Mouse (Mus musculus) neural tube, embryonic 14.5 days (tissue): ENCODE results near the gene Tbc1d8b. TPM values are rescaled to one million over a fixed set of nuclear protein-coding genes. Genes with fewer than 3 reads are reported as not detected.

ENCODE experiments used
- ATAC-seq: fragments of 200-750 bp; cut with Nextera tagmentation; 2 replicates; pipeline ENCODE4 v1.8.0; 2017; ENCODE audit warnings: low read depth, mild to moderate bottlenecking, moderate TSS enrichment, moderate library complexity
- H3K27ac ChIP-seq: fragments of 300-500 bp; sonication (generic); 2 replicates; pipeline ENCODE4 v1.5.1; 2014; ENCODE audit warnings: low read depth, mild to moderate bottlenecking, control low read depth, low read length, moderate library complexity, mixed read lengths
- H3K27me3 ChIP-seq: fragments of 300-500 bp; sonication (generic); 2 replicates; pipeline ENCODE4 v1.6.1; 2014; ENCODE audit warnings: low read length; ENCODE audit not compliant: control insufficient read depth, insufficient read depth
- H3K36me3 ChIP-seq: fragments of 300-500 bp; sonication (generic); 2 replicates; pipeline ENCODE4 v1.6.1; 2014; ENCODE audit warnings: low read length, mixed read lengths; ENCODE audit not compliant: control insufficient read depth, insufficient read depth
- H3K4me1 ChIP-seq: fragments of 300-500 bp; sonication (generic); 2 replicates; pipeline ENCODE4 v1.6.1; 2014; ENCODE audit warnings: low read length; ENCODE audit not compliant: control insufficient read depth, insufficient read depth
- H3K4me2 ChIP-seq: fragments of 300-500 bp; sonication (generic); 2 replicates; pipeline ENCODE4 v1.6.1; 2014; ENCODE audit warnings: mild to moderate bottlenecking, low read depth, low read length, control low read depth
- H3K4me3 ChIP-seq: fragments of 300-500 bp; sonication (generic); 2 replicates; pipeline ENCODE4 v1.5.1; 2014; ENCODE audit warnings: low read depth, low read length, control low read depth, mixed read lengths
- H3K9ac ChIP-seq: fragments of 300-500 bp; sonication (generic); replicated peaks from 2 replicates; pipeline ENCODE4 v1.6.1; 2014; ENCODE audit warnings: low read depth, mild to moderate bottlenecking, control low read depth, low read length, mixed read lengths
- H3K9me3 ChIP-seq: fragments of 300-500 bp; sonication (generic); 2 replicates; pipeline ENCODE4 v1.6.1; 2016; ENCODE audit warnings: low read length; ENCODE audit not compliant: control insufficient read depth
- WGBS: fragments of 180-500 bp; shearing (Covaris S2); extraction: QIAGEN DNeasy Blood & Tissue Kit; methylation state at CpG from one replicate; pipeline ENCODE4 v1.1.7; 2014; 5-methylcytosine and 5-hydroxymethylcytosine counted together
- polyA plus RNA-seq: library from polyadenylated mRNA; unstranded; fragments of >200 nt; fragmentation: Nextera tagmentation; extraction: Ambion mirVana; gene quantifications from 2 replicates; pipeline ENCODE4 v1.2.1, GENCODE M21; 2014

The Tbc1d8b gene
- polyA plus RNA-seq, 1 experiment from 2014 or later = 0.46 TPM

DNA sequence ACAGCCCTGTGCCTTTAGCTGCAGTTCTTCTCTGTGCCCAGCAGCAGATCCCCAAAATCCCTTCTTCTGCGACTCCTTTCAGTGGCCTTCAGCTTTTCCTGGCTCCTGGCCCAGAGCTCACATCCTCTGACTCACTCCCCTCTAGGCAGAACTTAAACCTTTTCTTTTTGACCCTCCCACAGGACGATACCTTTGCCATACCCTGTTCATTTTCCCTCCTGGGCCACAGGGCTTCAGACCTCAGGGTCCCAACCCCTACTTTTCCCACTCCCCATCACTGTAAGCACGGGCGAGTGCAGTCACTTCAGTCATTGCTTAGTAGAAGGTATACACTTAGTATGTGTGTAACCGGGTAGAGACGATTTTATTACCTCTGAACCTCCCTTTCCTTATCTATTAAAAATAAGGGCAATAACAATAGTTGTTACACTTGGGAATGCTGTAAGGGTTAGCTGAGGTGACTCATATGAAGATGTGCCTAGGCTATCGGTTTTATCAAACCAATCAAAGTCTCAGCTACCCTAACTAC lies 90.4 kb downstream of the Tbc1d8b start:
- Histone ChIP-seq H3K4me2 (no peak overlapping the region), H3K4me3 (no peak overlapping the region), H3K27ac (no peak overlapping the region), H3K27me3 (no peaks in the 10 kb centered on the region), H3K9ac (no peak overlapping the region), H3K9me3 (no peaks in the 10 kb centered on the region), H3K4me1 (no peaks in the 10 kb centered on the region), H3K36me3 (no peaks in the 10 kb centered on the region)
- ATAC-seq = no peak
- 72% methylated on average over 7 of the region's 7 CpGs for WGBS

DNA sequence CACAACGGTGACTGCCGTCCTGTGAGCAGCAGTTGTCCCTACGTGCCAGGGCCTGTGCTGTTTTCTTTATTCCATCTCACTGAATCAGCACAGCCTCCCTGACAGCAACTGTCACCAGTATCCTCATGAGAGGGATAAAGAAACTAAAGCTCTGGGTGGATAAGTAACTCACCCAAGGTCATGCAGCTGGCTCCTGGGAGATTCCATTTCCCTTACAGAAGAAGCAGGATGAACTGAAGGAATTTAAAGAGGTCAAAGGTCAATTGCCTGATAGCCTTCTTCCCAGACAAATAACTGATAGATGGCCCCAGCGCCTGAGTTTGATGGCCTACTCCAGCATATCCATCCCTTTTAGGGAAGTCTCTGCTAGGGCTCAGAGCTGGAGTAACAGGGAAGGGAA lies 92.6 kb downstream of the Tbc1d8b start:
- no peak overlapping the region for H3K4me3 ChIP-seq
- H3K36me3 ChIP-seq = no peaks in the 10 kb centered on the region
- no peak for ATAC-seq
- WGBS = 37% methylated on average over 4 of the region's 4 CpGs
- no peaks in the 10 kb centered on the region for H3K27me3 ChIP-seq
- H3K27ac ChIP-seq = no peak overlapping the region
- no peaks in the 10 kb centered on the region for H3K9me3 ChIP-seq
- no peaks in the 10 kb centered on the region for H3K4me1 ChIP-seq
- no peak overlapping the region for H3K9ac ChIP-seq
- H3K4me2 ChIP-seq = no peak overlapping the region

DNA sequence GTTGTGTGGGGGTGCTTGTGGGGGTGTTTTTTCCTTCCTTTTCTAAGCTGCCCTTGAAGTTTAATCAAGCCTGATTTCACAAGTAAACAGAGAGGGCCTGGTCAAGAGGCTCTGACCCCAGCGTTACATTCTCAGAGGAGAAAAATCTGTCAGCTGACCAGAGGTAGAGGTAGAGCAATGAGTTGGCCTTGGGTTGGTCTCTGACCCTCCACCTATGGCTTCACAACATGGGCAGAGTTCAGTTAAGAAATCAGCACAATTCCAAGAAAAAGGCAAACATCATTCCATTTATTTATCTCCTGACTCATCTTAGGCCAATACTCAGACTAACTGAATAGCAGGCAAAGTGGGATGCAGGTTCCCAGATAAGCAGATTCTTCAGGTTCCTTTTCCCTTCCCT lies 94.1 kb downstream of the Tbc1d8b start:
- no peaks in the 10 kb centered on the region for H3K36me3 ChIP-seq
- no peak overlapping the region for H3K9ac ChIP-seq
- no peaks in the 10 kb centered on the region for H3K4me1 ChIP-seq
- H3K27ac ChIP-seq = no peak overlapping the region
- no peak overlapping the region for H3K4me3 ChIP-seq
- no peak for ATAC-seq
- no peaks in the 10 kb centered on the region for H3K9me3 ChIP-seq
- H3K27me3 ChIP-seq = no peaks in the 10 kb centered on the region
- WGBS = 55% methylated on average over 1 of the region's 1 CpGs
- no peak overlapping the region for H3K4me2 ChIP-seq

DNA sequence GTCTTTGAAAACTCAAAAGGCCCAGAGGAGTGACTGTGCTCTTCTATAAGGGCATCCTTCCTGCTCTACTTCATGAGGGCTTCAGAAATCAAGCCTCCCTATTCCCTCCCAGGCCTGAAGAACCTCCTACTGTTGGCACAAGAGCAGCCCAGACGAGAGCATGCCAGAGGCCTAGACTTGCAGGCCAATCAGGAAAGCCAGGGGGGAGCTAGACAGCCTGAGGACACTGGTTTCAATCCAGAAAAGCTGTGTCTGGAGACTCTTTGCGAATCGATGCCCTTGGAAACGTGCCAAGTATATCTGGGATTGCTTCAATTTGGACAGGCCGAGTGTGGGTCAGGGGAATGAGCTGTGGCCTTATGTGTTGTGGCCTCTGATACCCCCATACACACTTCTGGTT lies 94.6 kb downstream of the Tbc1d8b start:
- no peak overlapping the region for H3K27ac ChIP-seq
- H3K9me3 ChIP-seq = no peaks in the 10 kb centered on the region
- no peaks in the 10 kb centered on the region for H3K36me3 ChIP-seq
- no peak overlapping the region for H3K4me3 ChIP-seq
- no peaks in the 10 kb centered on the region for H3K27me3 ChIP-seq
- no peak for ATAC-seq
- H3K9ac ChIP-seq = no peak overlapping the region
- H3K4me1 ChIP-seq = no peaks in the 10 kb centered on the region
- no peak overlapping the region for H3K4me2 ChIP-seq
- WGBS = 62% methylated on average over 5 of the region's 5 CpGs

DNA sequence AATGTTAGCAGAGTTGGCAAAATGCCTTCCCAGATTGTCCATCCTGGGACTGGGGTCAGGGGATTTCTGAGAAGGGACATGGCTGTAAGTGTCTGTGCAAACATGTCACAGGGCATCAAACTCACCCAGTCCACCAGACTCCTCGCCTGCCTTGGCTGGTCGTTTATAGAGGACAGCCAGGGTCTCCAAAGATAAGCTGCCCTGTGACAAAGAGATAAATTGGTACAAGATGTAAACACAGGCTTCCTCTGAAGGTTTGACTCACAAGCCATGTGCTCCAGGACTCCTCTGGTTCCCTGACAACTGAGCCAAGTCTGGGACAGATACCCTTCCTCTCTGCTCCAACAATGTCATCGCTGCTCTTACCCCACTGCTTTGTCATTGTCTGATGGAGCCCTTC lies 96.2 kb downstream of the Tbc1d8b start:
- H3K27ac ChIP-seq = no peak overlapping the region
- no peaks in the 10 kb centered on the region for H3K4me1 ChIP-seq
- H3K9me3 ChIP-seq = no peaks in the 10 kb centered on the region
- 82% methylated on average over 3 of the region's 3 CpGs for WGBS
- H3K4me3 ChIP-seq = no peak overlapping the region
- H3K4me2 ChIP-seq = no peak overlapping the region
- H3K9ac ChIP-seq = no peak overlapping the region
- H3K36me3 ChIP-seq = no peaks in the 10 kb centered on the region
- ATAC-seq = no peak
- no peaks in the 10 kb centered on the region for H3K27me3 ChIP-seq

DNA sequence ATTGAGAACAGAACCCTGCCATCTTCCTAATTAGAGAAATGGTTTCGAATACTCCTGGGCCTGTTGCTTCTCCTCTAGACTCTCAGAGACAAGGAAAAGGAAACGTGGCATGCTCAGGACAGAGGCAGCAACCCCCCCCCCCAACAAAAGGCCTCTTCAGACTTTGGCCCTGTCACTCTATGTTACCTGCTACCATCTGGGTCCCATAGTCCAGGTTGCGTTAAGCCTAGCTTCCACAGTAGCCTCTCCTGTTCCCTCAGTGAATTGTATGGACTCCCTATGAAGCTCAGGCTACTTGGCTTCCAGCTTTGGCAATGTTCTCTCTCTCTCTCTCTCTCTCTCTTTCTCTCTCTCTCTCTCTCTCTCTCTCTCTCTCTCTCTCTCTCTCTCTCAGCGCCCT lies 96.8 kb downstream of the Tbc1d8b start:
- no peaks in the 10 kb centered on the region for H3K36me3 ChIP-seq
- no peaks in the 10 kb centered on the region for H3K4me1 ChIP-seq
- H3K27me3 ChIP-seq = no peaks in the 10 kb centered on the region
- no peak overlapping the region for H3K9ac ChIP-seq
- no peaks in the 10 kb centered on the region for H3K9me3 ChIP-seq
- WGBS = 79% methylated on average over 4 of the region's 4 CpGs
- no peak overlapping the region for H3K27ac ChIP-seq
- no peak for ATAC-seq
- H3K4me2 ChIP-seq = no peak overlapping the region
- H3K4me3 ChIP-seq = no peak overlapping the region

GRCm38 (mm10) chrX:139782278-139783044 lies 97.7 kb downstream of the Tbc1d8b start, which contains the start of gene Ripply1:
TSS of gene Ripply1 (minus strand) at chrX:139782353.
- no peaks in the 10 kb centered on the region for H3K4me1 ChIP-seq
- H3K9ac ChIP-seq = no peak within 1 kb of the TSS
- WGBS = 25% methylated on average over 6 of the region's 6 CpGs
- no peaks in the 10 kb centered on the region for H3K36me3 ChIP-seq
- no peak for ATAC-seq
- H3K9me3 ChIP-seq = no peaks in the 10 kb centered on the region
- H3K27me3 ChIP-seq = no peaks in the 10 kb centered on the region
- H3K27ac ChIP-seq = no peak within 1 kb of the TSS
- H3K4me3 ChIP-seq = no peak within 1 kb of the TSS
- H3K4me2 ChIP-seq = no peak within 1 kb of the TSS

- Histone ChIP-seq H3K4me1 (no peaks in the 10 kb centered on the region), H3K27ac (no peak overlapping the region), H3K36me3 (no peaks in the 10 kb centered on the region), H3K9me3 (no peaks in the 10 kb centered on the region), H3K27me3 (no peaks in the 10 kb centered on the region), H3K4me3 (no peak overlapping the region), H3K9ac (no peak overlapping the region), H3K4me2 (no peak overlapping the region)
- no peak for ATAC-seq
- WGBS = 46% methylated on average over 3 of the region's 3 CpGs
Measured at GRCm38 (mm10) chrX:139783045-139783422, 98.2 kb downstream of the Tbc1d8b start.

DNA sequence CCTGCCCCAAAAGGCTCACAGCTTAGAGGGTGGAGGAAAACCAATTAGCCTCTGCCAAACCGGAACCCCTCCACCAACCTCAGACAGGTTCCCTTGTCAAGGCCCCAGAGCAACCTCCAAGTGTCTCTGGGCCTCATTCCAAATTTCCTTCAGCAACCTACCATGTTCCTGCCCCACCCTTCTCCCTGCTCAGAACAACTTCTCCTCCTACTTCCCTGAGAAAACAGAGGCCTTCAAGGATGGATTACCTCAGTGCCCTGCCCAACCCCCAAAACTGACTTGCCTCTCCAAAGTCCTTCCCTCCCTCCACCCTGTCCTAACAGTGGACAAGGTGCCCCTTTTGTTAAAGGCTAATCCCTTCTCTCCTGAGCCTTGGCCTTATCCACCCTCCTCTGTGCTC lies 101.0 kb downstream of the Tbc1d8b start:
- Histone ChIP-seq H3K4me2 (no peak overlapping the region), H3K36me3 (no peaks in the 10 kb centered on the region), H3K27me3 (no peaks in the 10 kb centered on the region), H3K9me3 (no peaks in the 10 kb centered on the region), H3K9ac (no peak overlapping the region), H3K4me1 (no peaks in the 10 kb centered on the region), H3K27ac (no peak overlapping the region), H3K4me3 (no peak overlapping the region)
- 60% methylated on average over 1 of the region's 1 CpGs for WGBS
- no peak for ATAC-seq
